Mouse (Mus musculus): ENCODE measurements around the gene Ube2q1. TPM values are rescaled to one million over a fixed set of nuclear protein-coding genes. Genes with fewer than 3 reads are reported as not detected.
"Not testable (repeated sequence)": the region's sequence is repeated elsewhere in the genome, so short reads cannot be mapped to it uniquely, and the experiment has no call there.

Ube2q1 gene
- total RNA-seq, 2 experiments from 2014 or later, result 37.9 to 40.0 TPM

GRCm38 (mm10) chr3:89788680-89789352, 15.4 kb downstream of the Ube2q1 start:
- DNase-seq, result no peak

GRCm38 (mm10) chr3:89794616-89795015, 21.2 kb downstream of the Ube2q1 start:
- DNase-seq, result no peak

- no peak for DNase-seq
These were observed 22.3 kb downstream of the Ube2q1 start for GRCm38 (mm10) chr3:89795746-89796145.

GRCm38 (mm10) chr3:89796358-89796757, 22.9 kb downstream of the Ube2q1 start:
- DNase-seq, result no peak

GRCm38 (mm10) chr3:89798518-89798917, 25.1 kb downstream of the Ube2q1 start:
- DNase-seq, result no peak

- DNase-seq, result no peak
These were observed 26.1 kb downstream of the Ube2q1 start for GRCm38 (mm10) chr3:89799476-89799875.

GRCm38 (mm10) chr3:89800078-89800477, 26.7 kb downstream of the Ube2q1 start:
- DNase-seq, result not testable (repeated sequence)

GRCm38 (mm10) chr3:89800774-89801506, 27.5 kb downstream of the Ube2q1 start:
- no peak for DNase-seq

- DNase-seq, result no peak
These were observed 28.1 kb downstream of the Ube2q1 start for GRCm38 (mm10) chr3:89801507-89801847.

GRCm38 (mm10) chr3:89802876-89803275, 29.5 kb downstream of the Ube2q1 start:
- no peak for DNase-seq

- no peak for DNase-seq
These were observed 31.8 kb downstream of the Ube2q1 start for GRCm38 (mm10) chr3:89805179-89805578.

- DNase-seq, result no peak
These were observed 33.3 kb downstream of the Ube2q1 start for GRCm38 (mm10) chr3:89806751-89807150.

- no peak for DNase-seq
These were observed 33.8 kb downstream of the Ube2q1 start for GRCm38 (mm10) chr3:89807171-89807570.

- DNase-seq, result no peak
These were observed 34.5 kb downstream of the Ube2q1 start for GRCm38 (mm10) chr3:89807881-89808280.

GRCm38 (mm10) chr3:89808638-89809037, 35.2 kb downstream of the Ube2q1 start:
- DNase-seq, result no peak

- DNase-seq, result no peak
These were observed 37.4 kb downstream of the Ube2q1 start for GRCm38 (mm10) chr3:89810841-89811240.

GRCm38 (mm10) chr3:89812166-89812565, 38.8 kb downstream of the Ube2q1 start:
- no peak for DNase-seq

GRCm38 (mm10) chr3:89814051-89814450, 40.6 kb downstream of the Ube2q1 start:
- DNase-seq, result no peak

GRCm38 (mm10) chr3:89817056-89817455, 43.6 kb downstream of the Ube2q1 start:
- DNase-seq, result peak; percentile 69

GRCm38 (mm10) chr3:89818605-89819004, 45.2 kb downstream of the Ube2q1 start:
- no peak for DNase-seq

- DNase-seq, result no peak
These were observed 46.5 kb downstream of the Ube2q1 start for GRCm38 (mm10) chr3:89819897-89820296.

GRCm38 (mm10) chr3:89820311-89821095, 47.1 kb downstream of the Ube2q1 start:
- DNase-seq, result no peak

GRCm38 (mm10) chr3:89821096-89821513, 47.7 kb downstream of the Ube2q1 start:
- no peak for DNase-seq

Data from heart, postnatal 4 days (tissue).